Mouse (Mus musculus): Measurements from ENCODE around the gene Tfip11.

DNA sequence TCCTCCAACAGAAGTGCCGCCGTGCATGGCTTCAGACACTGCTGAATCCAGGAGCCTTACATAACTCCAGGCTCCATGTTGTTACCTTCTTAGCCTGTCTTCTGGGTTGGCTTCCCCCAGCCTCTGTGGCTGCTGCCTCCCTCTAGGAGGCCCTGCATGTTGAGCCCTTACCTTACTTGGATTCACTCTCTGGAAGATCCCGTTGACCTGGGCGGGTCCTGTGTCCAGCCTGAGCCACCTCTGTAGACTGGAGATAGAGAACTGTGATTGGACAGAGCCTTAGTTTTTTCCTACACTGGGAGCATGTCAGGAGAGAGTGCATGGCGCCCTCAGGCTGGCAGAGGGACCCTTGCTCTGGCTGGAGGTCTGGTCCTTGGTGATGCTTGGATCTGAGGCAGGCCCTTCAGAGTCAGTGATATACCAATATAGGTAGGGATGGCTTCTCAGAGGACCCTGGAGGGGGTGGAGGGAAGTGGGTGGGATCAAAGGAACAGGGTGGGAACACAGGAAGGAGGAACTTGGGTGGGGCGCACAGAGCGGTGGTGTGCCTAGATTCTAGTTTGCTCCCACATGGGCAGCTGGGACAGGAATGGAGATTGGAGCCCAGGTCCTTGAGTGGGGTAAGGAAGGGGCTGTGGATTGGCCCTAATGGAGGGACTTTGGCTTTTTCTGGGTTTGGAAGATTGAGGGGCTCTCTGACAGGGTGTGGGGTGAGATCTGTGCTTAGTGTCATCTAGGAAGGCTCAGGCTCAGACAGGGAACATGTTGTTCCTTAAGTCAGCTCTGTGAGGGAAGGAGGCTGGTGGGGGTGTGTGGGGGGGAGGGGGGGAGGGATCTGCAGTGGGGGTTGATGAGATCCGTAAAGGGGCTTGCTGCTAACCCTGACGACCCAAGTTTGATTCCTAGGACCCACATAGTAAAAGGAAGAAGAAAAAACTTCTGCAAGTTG is 37.7 kb upstream of the Tfip11 start:
- TF ChIP-seq CTCF (IDR thresholded peaks at IDR 0.05; ENCODE audit: extremely low read depth, insufficient read depth, low read length) = no peak
- TF ChIP-seq POLR2A (IDR thresholded peaks at IDR 0.05; ENCODE audit: extremely low read depth, insufficient read depth, low read length) = no peak

All from cortical plate, adult 2 months (tissue).